Mouse (Mus musculus): Measurements from ENCODE around the gene Kank3. TPM values are rescaled to one million over a fixed set of nuclear protein-coding genes. Genes with fewer than 3 reads are reported as not detected.
"Not testable (repeated sequence)": the region's sequence is repeated elsewhere in the genome, so short reads cannot be mapped to it uniquely, and the experiment has no call there.

Gene Kank3
- polyA plus RNA-seq, 1 experiment from 2014 or later = 32.4 TPM

- H3K9me3 ChIP-seq = no peaks in the 10 kb centered on the region
- H3K4me2 ChIP-seq (replicated peaks) = no peak overlapping the region
- 36% methylated on average over 10 of the region's 10 CpGs for WGBS
- no peaks in the 10 kb centered on the region for H3K36me3 ChIP-seq
- no peak for ATAC-seq (ENCODE audit: insufficient number of reproducible peaks, insufficient read depth, low FRiP score, low TSS enrichment)
- H3K9ac ChIP-seq = no peak overlapping the region
- 0 out of 2 replicates have a peak, but pooled peaks cover 6% of the 10 kb centered on the region for H3K27me3 ChIP-seq
- no peak overlapping the region for H3K27ac ChIP-seq
- peaks cover 7% of the 10 kb centered on the region; the same call in 1 of the 2 replicates for H3K4me1 ChIP-seq
- H3K4me3 ChIP-seq = no peak overlapping the region
These were observed 2.1 kb upstream of the Kank3 start for GRCm38 (mm10) chr17:33808192-33808591.

- peak overlapping the region; percentile 59 for H3K4me3 ChIP-seq
- peak overlapping the region; percentile 21; the same call in 1 of the 2 replicates for H3K9ac ChIP-seq
- no peaks in the 10 kb centered on the region for H3K36me3 ChIP-seq
- H3K9me3 ChIP-seq = no peaks in the 10 kb centered on the region
- H3K4me2 ChIP-seq (replicated peaks) = peak overlapping the region; percentile 84
- no peak for ATAC-seq (ENCODE audit: insufficient number of reproducible peaks, insufficient read depth, low FRiP score, low TSS enrichment)
- 26% methylated on average over 7 of the region's 7 CpGs for WGBS
- 0 out of 2 replicates have a peak, but pooled peaks cover 6% of the 10 kb centered on the region for H3K27me3 ChIP-seq
- H3K4me1 ChIP-seq = peaks cover 7% of the 10 kb centered on the region; the same call in 1 of the 2 replicates
- H3K27ac ChIP-seq = no peak overlapping the region
These were observed 810 bp downstream of the Kank3 start for GRCm38 (mm10) chr17:33811142-33811516.

- H3K27ac ChIP-seq = no peak overlapping the region
- no peak overlapping the region for H3K4me2 ChIP-seq (replicated peaks)
- H3K9me3 ChIP-seq = no peaks in the 10 kb centered on the region
- H3K4me3 ChIP-seq = no peak overlapping the region
- peaks cover 11% of the 10 kb centered on the region for H3K4me1 ChIP-seq
- H3K36me3 ChIP-seq = no peaks in the 10 kb centered on the region
- no peak overlapping the region for H3K9ac ChIP-seq
- ATAC-seq (ENCODE audit: insufficient number of reproducible peaks, insufficient read depth, low FRiP score, low TSS enrichment) = no peak
- H3K27me3 ChIP-seq = 0 out of 2 replicates have a peak, but pooled peaks cover 6% of the 10 kb centered on the region
- WGBS = 42% methylated on average over 3 of the region's 3 CpGs
These were observed 2.2 kb downstream of the Kank3 start for GRCm38 (mm10) chr17:33812475-33812874.

- H3K27ac ChIP-seq = no peak overlapping the region
- H3K9ac ChIP-seq = 0 out of 2 replicates have a peak overlapping the region, but pooled peaks have one; percentile 24
- no peak for ATAC-seq (ENCODE audit: insufficient number of reproducible peaks, insufficient read depth, low FRiP score, low TSS enrichment)
These were observed 2.7 kb downstream of the Kank3 start for GRCm38 (mm10) chr17:33812990-33813389.

GRCm38 (mm10) chr17:33815399-33815798 is 5.1 kb downstream of the Kank3 start:
- Histone ChIP-seq H3K4me2 (replicated peaks) (no peak overlapping the region), H3K4me1 (peaks cover 23% of the 10 kb centered on the region), H3K27ac (no peak overlapping the region), H3K27me3 (0 out of 2 replicates have a peak, but pooled peaks cover 6% of the 10 kb centered on the region), H3K9me3 (no peaks in the 10 kb centered on the region), H3K4me3 (no peak overlapping the region), H3K36me3 (peaks cover 19% of the 10 kb centered on the region), H3K9ac (no peak overlapping the region)
- WGBS = 85% methylated on average over 6 of the region's 6 CpGs
- ATAC-seq (ENCODE audit: insufficient number of reproducible peaks, insufficient read depth, low FRiP score, low TSS enrichment) = no peak

More at GRCm38 (mm10) chr17:33812990-33813389, 2.7 kb downstream of the Kank3 start:
- H3K27me3 ChIP-seq = 0 out of 2 replicates have a peak, but pooled peaks cover 6% of the 10 kb centered on the region
- no peak overlapping the region for H3K4me2 ChIP-seq (replicated peaks)
- H3K36me3 ChIP-seq = no peaks in the 10 kb centered on the region
- H3K4me1 ChIP-seq = peaks cover 15% of the 10 kb centered on the region
- WGBS = 59% methylated on average over 4 of the region's 4 CpGs
- no peak overlapping the region for H3K4me3 ChIP-seq
- H3K9me3 ChIP-seq = no peaks in the 10 kb centered on the region

- no peaks in the 10 kb centered on the region for H3K27me3 ChIP-seq
- H3K9me3 ChIP-seq = no peaks in the 10 kb centered on the region
- H3K36me3 ChIP-seq = peaks cover 31% of the 10 kb centered on the region
- peak overlapping the region; percentile 57; the same call in 1 of the 2 replicates for H3K4me3 ChIP-seq
- peak overlapping the region; percentile 88; the same call in 1 of the 2 replicates for H3K27ac ChIP-seq
- peaks cover 16% of the 10 kb centered on the region for H3K4me1 ChIP-seq
- H3K4me2 ChIP-seq (replicated peaks) = peak overlapping the region; percentile 84
- WGBS = 64% methylated on average over 5 of the region's 5 CpGs
- H3K9ac ChIP-seq = peak overlapping the region; percentile 70; the same call in 1 of the 2 replicates
- ATAC-seq (ENCODE audit: insufficient number of reproducible peaks, insufficient read depth, low FRiP score, low TSS enrichment) = no peak; the same call in 1 of the 2 replicates
These were observed 6.3 kb downstream of the Kank3 start for GRCm38 (mm10) chr17:33816612-33817011.

GRCm38 (mm10) chr17:33817184-33817968 is 7.1 kb downstream of the Kank3 start:
- Histone ChIP-seq H3K9me3 (no peaks in the 10 kb centered on the region), H3K27ac (peak overlapping the region; percentile 88), H3K9ac (peak overlapping the region; percentile 70), H3K4me3 (peak overlapping the region; percentile 57), H3K27me3 (no peaks in the 10 kb centered on the region), H3K4me1 (peaks cover 21% of the 10 kb centered on the region), H3K36me3 (peaks cover 38% of the 10 kb centered on the region), H3K4me2 (replicated peaks) (peak overlapping the region; percentile 84)
- peak; percentile 94 for ATAC-seq (ENCODE audit: insufficient number of reproducible peaks, insufficient read depth, low FRiP score, low TSS enrichment)
- under 1% methylated on average over 88 of the region's 89 CpGs for WGBS

GRCm38 (mm10) chr17:33817969-33818643 is 7.8 kb downstream of the Kank3 start:
- Histone ChIP-seq H3K27ac (peak overlapping the region; percentile 88), H3K4me3 (peak overlapping the region; percentile 57), H3K9me3 (no peaks in the 10 kb centered on the region), H3K4me2 (replicated peaks) (peak overlapping the region; percentile 84), H3K36me3 (peaks cover 44% of the 10 kb centered on the region), H3K9ac (peak overlapping the region; percentile 70), H3K27me3 (no peaks in the 10 kb centered on the region), H3K4me1 (peaks cover 27% of the 10 kb centered on the region)
- peak; percentile 43 for ATAC-seq (ENCODE audit: insufficient number of reproducible peaks, insufficient read depth, low FRiP score, low TSS enrichment)
- WGBS = 21% methylated on average over 33 of the region's 33 CpGs

- Histone ChIP-seq H3K27ac (no peak overlapping the region), H3K4me3 (0 out of 2 replicates have a peak overlapping the region, but pooled peaks have one; percentile 10), H3K36me3 (peaks cover 56% of the 10 kb centered on the region), H3K9ac (0 out of 2 replicates have a peak overlapping the region, but pooled peaks have one; percentile 10), H3K9me3 (no peaks in the 10 kb centered on the region), H3K4me2 (replicated peaks) (peak overlapping the region; percentile 95), H3K4me1 (peaks cover 32% of the 10 kb centered on the region), H3K27me3 (no peaks in the 10 kb centered on the region)
- WGBS = 71% methylated on average over 1 of the region's 1 CpGs
- ATAC-seq (ENCODE audit: insufficient number of reproducible peaks, insufficient read depth, low FRiP score, low TSS enrichment) = no peak
These were observed 12.2 kb downstream of the Kank3 start for GRCm38 (mm10) chr17:33822436-33822959.

GRCm38 (mm10) chr17:33823171-33823570 is 12.9 kb downstream of the Kank3 start:
- H3K27ac ChIP-seq = peak overlapping the region; percentile 57; the same call in 1 of the 2 replicates
- H3K4me1 ChIP-seq = peaks cover 27% of the 10 kb centered on the region
- H3K36me3 ChIP-seq = peaks cover 60% of the 10 kb centered on the region
- ATAC-seq (ENCODE audit: insufficient number of reproducible peaks, insufficient read depth, low FRiP score, low TSS enrichment); H3K9me3 ChIP-seq; H3K27me3 ChIP-seq: not testable (repeated sequence)
- peak overlapping the region; percentile 95 for H3K4me2 ChIP-seq (replicated peaks)
- WGBS = 84% methylated on average over 8 of the region's 8 CpGs
- peak overlapping the region; percentile 80 for H3K4me3 ChIP-seq
- peak overlapping the region; percentile 88 for H3K9ac ChIP-seq
